Mouse (Mus musculus): ENCODE results near the gene Tmem132b. TPM values are rescaled to one million over a fixed set of nuclear protein-coding genes. Genes with fewer than 3 reads are reported as not detected.

Gene Tmem132b
- polyA plus RNA-seq, 1 experiment from 2014 or later: 0.41 TPM

DNA sequence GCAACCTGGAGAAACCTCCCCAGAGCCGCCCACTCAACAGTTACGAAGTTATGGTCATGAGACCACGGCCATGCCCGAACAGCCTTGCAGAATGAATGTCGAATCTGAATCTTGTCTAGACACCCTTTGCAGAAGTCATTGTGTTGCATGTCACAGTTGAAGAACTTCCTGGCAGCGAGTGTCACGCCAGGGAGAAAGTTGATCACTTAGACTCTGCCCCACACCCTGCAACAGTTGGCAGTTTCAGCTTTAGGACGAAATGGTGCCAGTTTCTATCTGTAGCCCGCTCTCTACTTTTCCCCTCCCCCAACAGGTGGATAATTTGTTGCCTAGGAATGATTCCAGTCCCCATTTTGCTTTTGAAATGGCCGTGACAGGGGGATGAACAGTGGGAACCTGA is 66.5 kb downstream of the Tmem132b start:
- H3K9me3 ChIP-seq: peaks cover 3% of the 10 kb centered on the region; the same call in 1 of the 2 replicates

DNA sequence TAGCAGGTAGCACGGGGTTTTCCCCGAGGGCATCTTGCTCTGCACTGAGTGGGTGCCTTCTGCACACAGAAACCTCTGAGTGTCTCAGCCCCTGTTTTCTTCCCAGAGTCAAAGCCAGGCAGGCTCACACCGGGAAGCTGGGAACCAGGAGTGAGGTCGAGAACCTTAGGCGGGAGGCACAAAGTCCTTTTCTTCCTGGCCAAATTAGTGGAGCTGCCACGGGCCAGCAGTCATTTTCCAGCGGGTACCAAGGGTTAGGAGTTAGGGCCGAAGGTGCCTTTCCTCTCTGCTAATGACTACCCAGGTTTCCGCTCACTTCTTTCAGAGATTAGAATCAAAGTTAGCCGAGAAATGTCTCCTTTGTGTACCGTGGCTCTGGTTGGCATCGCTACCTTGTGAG is 75.6 kb downstream of the Tmem132b start:
- H3K4me3 ChIP-seq: no peak overlapping the region
- no peaks in the 10 kb centered on the region for H3K36me3 ChIP-seq
- DNase-seq (ENCODE audit: low spot score): no peak
- H3K4me1 ChIP-seq (replicated peaks): peaks cover 6% of the 10 kb centered on the region
- H3K9me3 ChIP-seq: peaks cover 11% of the 10 kb centered on the region; the same call in 1 of the 2 replicates
- no peak overlapping the region for H3K27ac ChIP-seq
- WGBS: 77% methylated on average over 12 of the region's 12 CpGs
- no peaks in the 10 kb centered on the region for H3K27me3 ChIP-seq (ENCODE audit: insufficient read depth, poor library complexity, severe bottlenecking)

More for the DNA sequence above, 66.5 kb downstream of the Tmem132b start:
- H3K27me3 ChIP-seq (ENCODE audit: insufficient read depth, poor library complexity, severe bottlenecking): no peaks in the 10 kb centered on the region; the same call in 1 of the 2 replicates
- WGBS: 83% methylated on average over 10 of the region's 10 CpGs
- H3K4me1 ChIP-seq (replicated peaks): peaks cover 6% of the 10 kb centered on the region
- H3K4me3 ChIP-seq: no peak overlapping the region
- H3K27ac ChIP-seq: no peak overlapping the region
- DNase-seq (ENCODE audit: low spot score): no peak
- H3K36me3 ChIP-seq: no peaks in the 10 kb centered on the region

GRCm38 (mm10) chr5:125609968-125610367 is 78.4 kb downstream of the Tmem132b start:
- no peak overlapping the region for H3K27ac ChIP-seq
- H3K4me1 ChIP-seq (replicated peaks): no peaks in the 10 kb centered on the region
- H3K9me3 ChIP-seq: peaks cover 21% of the 10 kb centered on the region
- no peak for DNase-seq (ENCODE audit: low spot score)
- no peaks in the 10 kb centered on the region for H3K27me3 ChIP-seq (ENCODE audit: insufficient read depth, poor library complexity, severe bottlenecking)
- 62% methylated on average over 1 of the region's 1 CpGs for WGBS
- no peak overlapping the region for H3K4me3 ChIP-seq
- no peaks in the 10 kb centered on the region for H3K36me3 ChIP-seq

DNA sequence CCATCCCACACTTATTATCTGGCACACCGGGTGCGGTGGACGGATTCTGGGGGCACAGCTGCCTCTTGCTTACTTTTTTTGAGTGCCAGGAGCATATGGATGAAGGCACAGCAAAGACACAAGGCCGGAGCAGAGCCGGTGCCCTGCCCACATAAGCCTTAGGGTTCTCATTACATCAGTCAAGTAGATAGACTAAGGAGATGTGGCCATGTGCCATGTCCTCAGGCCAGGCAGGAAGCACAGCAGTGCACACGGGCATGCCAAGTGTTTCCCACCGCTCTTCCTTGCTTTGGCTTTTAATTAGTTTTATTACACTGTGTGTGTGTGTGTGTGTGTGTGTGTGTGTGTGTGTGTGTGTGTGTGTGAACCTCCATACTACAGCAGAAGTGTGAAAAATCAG is 80.9 kb downstream of the Tmem132b start:
- no peaks in the 10 kb centered on the region for H3K36me3 ChIP-seq
- WGBS: 91% methylated on average over 7 of the region's 7 CpGs
- peaks cover 33% of the 10 kb centered on the region for H3K9me3 ChIP-seq
- no peak overlapping the region for H3K27ac ChIP-seq
- DNase-seq (ENCODE audit: low spot score): no peak
- H3K4me3 ChIP-seq: no peak overlapping the region
- H3K27me3 ChIP-seq (ENCODE audit: insufficient read depth, poor library complexity, severe bottlenecking): no peaks in the 10 kb centered on the region
- no peaks in the 10 kb centered on the region for H3K4me1 ChIP-seq (replicated peaks)

GRCm38 (mm10) chr5:125613136-125613535 is 81.6 kb downstream of the Tmem132b start:
- H3K4me1 ChIP-seq (replicated peaks): no peaks in the 10 kb centered on the region
- H3K36me3 ChIP-seq: no peaks in the 10 kb centered on the region
- no peak overlapping the region for H3K4me3 ChIP-seq
- H3K27ac ChIP-seq: no peak overlapping the region
- H3K27me3 ChIP-seq (ENCODE audit: insufficient read depth, poor library complexity, severe bottlenecking): no peaks in the 10 kb centered on the region
- peaks cover 39% of the 10 kb centered on the region for H3K9me3 ChIP-seq
- WGBS: 83% methylated on average over 5 of the region's 5 CpGs
- no peak for DNase-seq (ENCODE audit: low spot score)

GRCm38 (mm10) chr5:125614348-125614747 is 82.8 kb downstream of the Tmem132b start:
- peak; percentile 19 for DNase-seq (ENCODE audit: low spot score)
- 33% methylated on average over 2 of the region's 2 CpGs for WGBS
- no peaks in the 10 kb centered on the region for H3K36me3 ChIP-seq
- H3K27ac ChIP-seq: no peak overlapping the region
- peaks cover 39% of the 10 kb centered on the region for H3K9me3 ChIP-seq
- H3K27me3 ChIP-seq (ENCODE audit: insufficient read depth, poor library complexity, severe bottlenecking): no peaks in the 10 kb centered on the region
- no peak overlapping the region for H3K4me3 ChIP-seq
- H3K4me1 ChIP-seq (replicated peaks): no peaks in the 10 kb centered on the region

DNA sequence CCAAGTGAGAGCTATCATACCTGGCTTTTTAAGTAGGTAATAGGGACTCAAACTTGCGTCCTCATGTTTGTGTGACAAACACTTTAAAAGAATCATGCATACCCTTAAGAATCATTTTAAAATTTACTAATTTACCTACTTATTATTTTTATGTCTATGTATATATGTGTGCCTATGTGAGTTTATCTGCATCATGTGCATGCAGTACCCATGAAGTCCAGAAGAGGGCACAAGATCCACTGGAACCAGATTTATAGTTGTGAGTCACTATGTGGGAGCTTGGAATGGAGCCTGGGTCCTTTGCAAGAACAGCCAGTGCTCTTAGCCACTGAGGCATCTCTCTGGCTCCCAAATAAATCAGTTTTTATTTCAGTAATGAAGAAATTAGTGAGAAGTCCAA is 85.5 kb downstream of the Tmem132b start:
- no peak for DNase-seq (ENCODE audit: low spot score)
- Histone ChIP-seq H3K27me3 (ENCODE audit: insufficient read depth, poor library complexity, severe bottlenecking) (no peaks in the 10 kb centered on the region), H3K4me3 (no peak overlapping the region), H3K36me3 (no peaks in the 10 kb centered on the region), H3K9me3 (peaks cover 28% of the 10 kb centered on the region), H3K27ac (no peak overlapping the region), H3K4me1 (replicated peaks) (no peaks in the 10 kb centered on the region)
- WGBS: 97% methylated on average over 1 of the region's 1 CpGs

- H3K9me3 ChIP-seq: no peaks in the 10 kb centered on the region
- H3K36me3 ChIP-seq: no peaks in the 10 kb centered on the region
- no peak for DNase-seq (ENCODE audit: low spot score)
- 88% methylated on average over 9 of the region's 9 CpGs for WGBS
- H3K27ac ChIP-seq: no peak overlapping the region
- no peaks in the 10 kb centered on the region for H3K27me3 ChIP-seq (ENCODE audit: insufficient read depth, poor library complexity, severe bottlenecking)
- no peaks in the 10 kb centered on the region for H3K4me1 ChIP-seq (replicated peaks)
- H3K4me3 ChIP-seq: no peak overlapping the region
These were observed 96.3 kb downstream of the Tmem132b start for GRCm38 (mm10) chr5:125627816-125628348.

DNA sequence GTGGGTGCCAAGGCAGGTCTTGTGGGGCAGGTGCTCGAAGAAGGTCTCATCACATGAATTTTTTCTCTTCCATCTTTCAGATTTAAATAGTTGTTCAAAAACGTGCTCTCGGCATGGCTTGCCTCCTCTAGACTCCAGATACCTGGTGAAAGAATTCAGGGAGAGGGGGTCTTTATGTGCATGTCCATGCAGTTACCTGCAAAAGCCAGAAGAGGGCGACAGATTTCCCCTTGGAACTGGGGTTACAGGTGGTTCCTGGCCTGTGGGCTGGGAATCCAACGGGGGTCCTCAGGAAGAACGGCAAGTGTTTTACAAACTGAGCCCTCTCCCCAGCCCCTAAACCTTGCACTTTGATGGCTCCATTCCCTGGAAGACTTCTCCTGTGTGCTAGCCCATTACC is 103.1 kb downstream of the Tmem132b start:
- 75% methylated on average over 6 of the region's 6 CpGs for WGBS
- Histone ChIP-seq H3K9me3 (no peaks in the 10 kb centered on the region), H3K4me1 (replicated peaks) (no peaks in the 10 kb centered on the region), H3K4me3 (no peak overlapping the region), H3K27ac (no peak overlapping the region), H3K27me3 (ENCODE audit: insufficient read depth, poor library complexity, severe bottlenecking) (no peaks in the 10 kb centered on the region), H3K36me3 (no peaks in the 10 kb centered on the region)
- no peak for DNase-seq (ENCODE audit: low spot score)

DNA sequence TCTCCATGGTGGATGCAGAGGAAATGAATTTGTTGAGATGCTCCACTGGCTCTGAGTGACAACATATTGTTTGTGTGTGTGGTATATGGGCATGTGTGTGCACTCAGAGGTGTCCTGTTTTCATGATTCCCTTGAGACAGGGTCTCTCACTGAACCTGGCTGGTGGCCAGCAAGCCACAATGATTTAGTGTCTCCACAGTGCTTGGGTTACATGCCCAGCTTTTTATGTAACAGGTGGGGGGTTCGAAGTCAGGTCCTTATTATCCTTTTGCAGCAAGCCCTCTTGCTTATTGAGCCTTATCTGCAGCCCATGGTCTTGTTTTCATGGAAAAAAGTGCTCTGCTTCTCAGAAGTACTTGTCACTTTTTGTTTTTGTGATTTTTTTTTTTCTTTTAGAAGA is 109.4 kb downstream of the Tmem132b start:
- no peaks in the 10 kb centered on the region for H3K4me1 ChIP-seq (replicated peaks)
- H3K36me3 ChIP-seq: no peaks in the 10 kb centered on the region
- H3K9me3 ChIP-seq: peaks cover 10% of the 10 kb centered on the region; the same call in 1 of the 2 replicates
- no peak overlapping the region for H3K4me3 ChIP-seq
- no peak overlapping the region for H3K27ac ChIP-seq
- H3K27me3 ChIP-seq (ENCODE audit: insufficient read depth, poor library complexity, severe bottlenecking): no peaks in the 10 kb centered on the region
- WGBS: 89% methylated on average over 1 of the region's 1 CpGs
- DNase-seq (ENCODE audit: low spot score): no peak

DNA sequence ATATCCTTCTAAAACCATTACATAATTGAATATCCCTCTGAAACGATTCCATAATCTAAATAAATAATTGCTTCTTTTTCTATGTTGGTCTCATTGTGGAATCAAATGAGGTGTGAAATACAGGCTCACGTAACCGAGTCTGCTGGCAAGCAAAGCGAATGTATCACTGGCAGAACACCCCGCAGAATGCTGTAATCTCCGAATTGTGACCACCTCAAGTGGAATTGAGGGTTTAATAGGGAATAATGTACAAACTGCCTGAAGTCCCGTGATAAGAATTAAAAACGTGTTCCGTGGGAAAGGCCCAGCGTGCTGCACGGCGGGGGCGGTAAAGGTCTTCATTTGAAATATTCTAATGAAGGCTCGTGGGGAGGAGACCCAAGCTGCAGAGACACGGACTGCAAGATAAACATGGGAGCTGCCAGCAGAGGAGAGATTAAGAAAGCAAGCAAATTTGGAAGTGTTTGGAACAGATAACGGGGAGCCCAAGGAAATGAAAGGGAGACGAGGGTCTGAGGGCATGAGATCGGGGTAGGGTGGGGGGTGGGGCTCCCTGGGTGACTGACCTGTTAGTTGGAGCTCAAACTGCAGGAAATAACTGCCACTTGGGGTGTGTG is 110.1 kb downstream of the Tmem132b start:
- Histone ChIP-seq H3K27me3 (ENCODE audit: insufficient read depth, poor library complexity, severe bottlenecking) (no peaks in the 10 kb centered on the region), H3K36me3 (no peaks in the 10 kb centered on the region), H3K27ac (no peak overlapping the region), H3K4me3 (no peak overlapping the region), H3K9me3 (peaks cover 10% of the 10 kb centered on the region; the same call in 1 of the 2 replicates), H3K4me1 (replicated peaks) (no peaks in the 10 kb centered on the region)
- 74% methylated on average over 18 of the region's 18 CpGs for WGBS
- DNase-seq (ENCODE audit: low spot score): no peak

- WGBS: 88% methylated on average over 6 of the region's 6 CpGs
- no peak for DNase-seq (ENCODE audit: low spot score)
- H3K9me3 ChIP-seq: peaks cover 10% of the 10 kb centered on the region; the same call in 1 of the 2 replicates
- no peak overlapping the region for H3K4me3 ChIP-seq
- peaks cover 24% of the 10 kb centered on the region for H3K4me1 ChIP-seq (replicated peaks)
- no peak overlapping the region for H3K27ac ChIP-seq
- H3K36me3 ChIP-seq: no peaks in the 10 kb centered on the region
- H3K27me3 ChIP-seq (ENCODE audit: insufficient read depth, poor library complexity, severe bottlenecking): no peaks in the 10 kb centered on the region
These were observed 116.7 kb downstream of the Tmem132b start for GRCm38 (mm10) chr5:125648236-125648635.

- H3K27ac ChIP-seq: peak overlapping the region; percentile 50
- peak; percentile 22 for DNase-seq (ENCODE audit: low spot score)
- 21% methylated on average over 2 of the region's 2 CpGs for whole genome bisulfite sequencing
These were observed 118.4 kb downstream of the Tmem132b start for GRCm38 (mm10) chr5:125649982-125650381.

More at GRCm38 (mm10) chr5:125649982-125650381, 118.4 kb downstream of the Tmem132b start:
- Histone ChIP-seq H3K9me3 (0 out of 2 replicates have a peak, but pooled peaks cover 5% of the 10 kb centered on the region), H3K27me3 (ENCODE audit: insufficient read depth, poor library complexity, severe bottlenecking) (no peaks in the 10 kb centered on the region), H3K4me3 (no peak overlapping the region), H3K36me3 (no peaks in the 10 kb centered on the region), H3K4me1 (replicated peaks) (peaks cover 24% of the 10 kb centered on the region)
